Mouse (Mus musculus): ENCODE data around the gene Scarb2. TPM values are rescaled to one million over a fixed set of nuclear protein-coding genes. Genes with fewer than 3 reads are reported as not detected.
A peak's percentile ranks its signal among the peaks of the same experiment; 100 is the strongest.

Scarb2 gene
- total and polyA plus RNA-seq, 2 experiments = 28.5 to 112 TPM

GRCm38 (mm10) chr5:92490779-92491178 is 15.9 kb downstream of the Scarb2 start:
- no peak for TF ChIP-seq CTCF (IDR thresholded peaks at IDR 0.05; ENCODE audit: low read depth, low read length)
- TF ChIP-seq POLR2A (IDR thresholded peaks at IDR 0.05; ENCODE audit: extremely low read depth, insufficient read depth, low read length) = no peak
- peaks cover 45% of the 10 kb centered on the region for H3K4me1 ChIP-seq (ENCODE audit: control insufficient read depth, insufficient read depth, low read length)
- peak overlapping the region; percentile 6; the same call in 1 of the 2 replicates for H3K27ac ChIP-seq (replicated peaks; ENCODE audit: insufficient read depth, low read depth, low read length)

GRCm38 (mm10) chr5:92490304-92490703 is 16.3 kb downstream of the Scarb2 start:
- no peak overlapping the region for H3K4me3 ChIP-seq (ENCODE audit: insufficient read depth, low read depth, low read length)
- H3K27ac ChIP-seq (replicated peaks; ENCODE audit: insufficient read depth, low read depth, low read length) = peak overlapping the region; percentile 6; the same call in 1 of the 2 replicates
- TF ChIP-seq POLR2A (IDR thresholded peaks at IDR 0.05; ENCODE audit: extremely low read depth, insufficient read depth, low read length) (no peak), CTCF (IDR thresholded peaks at IDR 0.05; ENCODE audit: low read depth, low read length) (no peak)
- no peak overlapping the region for H3K9ac ChIP-seq (ENCODE audit: low read depth, low read length)
- peaks cover 33% of the 10 kb centered on the region for H3K79me2 ChIP-seq (ENCODE audit: control insufficient read depth, insufficient read depth, low read length)
- no peaks in the 10 kb centered on the region for H3K27me3 ChIP-seq (ENCODE audit: control insufficient read depth, insufficient read depth, low read length)
- H3K4me1 ChIP-seq (ENCODE audit: control insufficient read depth, insufficient read depth, low read length) = peaks cover 45% of the 10 kb centered on the region
- H3K36me3 ChIP-seq (ENCODE audit: control insufficient read depth, insufficient read depth, low read length) = peaks cover 12% of the 10 kb centered on the region
- WGBS = 81% methylated on average over 3 of the region's 3 CpGs
- no peak for DNase-seq (ENCODE audit: extremely low read depth, low read depth, low spot score)

More at GRCm38 (mm10) chr5:92490779-92491178, 15.9 kb downstream of the Scarb2 start:
- Histone ChIP-seq H3K36me3 (ENCODE audit: control insufficient read depth, insufficient read depth, low read length) (peaks cover 10% of the 10 kb centered on the region), H3K27me3 (ENCODE audit: control insufficient read depth, insufficient read depth, low read length) (no peaks in the 10 kb centered on the region), H3K4me3 (ENCODE audit: insufficient read depth, low read depth, low read length) (no peak overlapping the region), H3K79me2 (ENCODE audit: control insufficient read depth, insufficient read depth, low read length) (peaks cover 35% of the 10 kb centered on the region), H3K9ac (ENCODE audit: low read depth, low read length) (no peak overlapping the region)
- WGBS = 72% methylated on average over 4 of the region's 4 CpGs
- DNase-seq (ENCODE audit: extremely low read depth, low read depth, low spot score) = no peak

GRCm38 (mm10) chr5:92489503-92489902 is 17.1 kb downstream of the Scarb2 start:
- peak; percentile 67 for DNase-seq (ENCODE audit: extremely low read depth, low read depth, low spot score)
- TF ChIP-seq POLR2A (IDR thresholded peaks at IDR 0.05; ENCODE audit: extremely low read depth, insufficient read depth, low read length) = no peak

GRCm38 (mm10) chr5:92488961-92489360 is 17.7 kb downstream of the Scarb2 start:
- Histone ChIP-seq H3K79me2 (ENCODE audit: control insufficient read depth, insufficient read depth, low read length) (peaks cover 34% of the 10 kb centered on the region), H3K27ac (replicated peaks; ENCODE audit: insufficient read depth, low read depth, low read length) (peak overlapping the region; percentile 75), H3K4me1 (ENCODE audit: control insufficient read depth, insufficient read depth, low read length) (peaks cover 36% of the 10 kb centered on the region), H3K36me3 (ENCODE audit: control insufficient read depth, insufficient read depth, low read length) (peaks cover 19% of the 10 kb centered on the region), H3K4me3 (ENCODE audit: insufficient read depth, low read depth, low read length) (no peak overlapping the region), H3K9ac (ENCODE audit: low read depth, low read length) (peak overlapping the region; percentile 15; the same call in 1 of the 2 replicates), H3K27me3 (ENCODE audit: control insufficient read depth, insufficient read depth, low read length) (no peaks in the 10 kb centered on the region)
- 15% methylated on average over 7 of the region's 7 CpGs for WGBS
- no peak for TF ChIP-seq POLR2A (IDR thresholded peaks at IDR 0.05; ENCODE audit: extremely low read depth, insufficient read depth, low read length)
- peak; percentile 72 for TF ChIP-seq CTCF (IDR thresholded peaks at IDR 0.05; ENCODE audit: low read depth, low read length)
- DNase-seq (ENCODE audit: extremely low read depth, low read depth, low spot score) = peak; percentile 92

More at GRCm38 (mm10) chr5:92489503-92489902, 17.1 kb downstream of the Scarb2 start:
- Histone ChIP-seq H3K4me3 (ENCODE audit: insufficient read depth, low read depth, low read length) (no peak overlapping the region), H3K79me2 (ENCODE audit: control insufficient read depth, insufficient read depth, low read length) (peaks cover 32% of the 10 kb centered on the region), H3K4me1 (ENCODE audit: control insufficient read depth, insufficient read depth, low read length) (peaks cover 38% of the 10 kb centered on the region), H3K27ac (replicated peaks; ENCODE audit: insufficient read depth, low read depth, low read length) (peak overlapping the region; percentile 75), H3K36me3 (ENCODE audit: control insufficient read depth, insufficient read depth, low read length) (peaks cover 16% of the 10 kb centered on the region), H3K9ac (ENCODE audit: low read depth, low read length) (peak overlapping the region; percentile 15; the same call in 1 of the 2 replicates), H3K27me3 (ENCODE audit: control insufficient read depth, insufficient read depth, low read length) (no peaks in the 10 kb centered on the region)
- WGBS = 1% methylated on average over 4 of the region's 4 CpGs

- Histone ChIP-seq H3K9ac (ENCODE audit: low read depth, low read length) (peak overlapping the region; percentile 26; the same call in 1 of the 2 replicates), H3K27me3 (ENCODE audit: control insufficient read depth, insufficient read depth, low read length) (no peaks in the 10 kb centered on the region), H3K27ac (replicated peaks; ENCODE audit: insufficient read depth, low read depth, low read length) (peak overlapping the region; percentile 75), H3K4me3 (ENCODE audit: insufficient read depth, low read depth, low read length) (no peak overlapping the region), H3K36me3 (ENCODE audit: control insufficient read depth, insufficient read depth, low read length) (peaks cover 24% of the 10 kb centered on the region), H3K4me1 (ENCODE audit: control insufficient read depth, insufficient read depth, low read length) (peaks cover 34% of the 10 kb centered on the region), H3K79me2 (ENCODE audit: control insufficient read depth, insufficient read depth, low read length) (peaks cover 35% of the 10 kb centered on the region)
- DNase-seq (ENCODE audit: extremely low read depth, low read depth, low spot score) = peak; percentile 65
- TF ChIP-seq CTCF (IDR thresholded peaks at IDR 0.05; ENCODE audit: low read depth, low read length) (0 out of 2 replicates have a peak, but pooled peaks have one; percentile 3), POLR2A (IDR thresholded peaks at IDR 0.05; ENCODE audit: extremely low read depth, insufficient read depth, low read length) (no peak)
- WGBS = 44% methylated on average over 3 of the region's 3 CpGs
Measured at GRCm38 (mm10) chr5:92488408-92488807, 18.2 kb downstream of the Scarb2 start.

GRCm38 (mm10) chr5:92486758-92487157 is 19.9 kb downstream of the Scarb2 start:
- Histone ChIP-seq H3K4me1 (ENCODE audit: control insufficient read depth, insufficient read depth, low read length) (peaks cover 26% of the 10 kb centered on the region), H3K4me3 (ENCODE audit: insufficient read depth, low read depth, low read length) (no peak overlapping the region), H3K36me3 (ENCODE audit: control insufficient read depth, insufficient read depth, low read length) (peaks cover 39% of the 10 kb centered on the region), H3K9ac (ENCODE audit: low read depth, low read length) (no peak overlapping the region), H3K27ac (replicated peaks; ENCODE audit: insufficient read depth, low read depth, low read length) (peak overlapping the region; percentile 35), H3K27me3 (ENCODE audit: control insufficient read depth, insufficient read depth, low read length) (no peaks in the 10 kb centered on the region), H3K79me2 (ENCODE audit: control insufficient read depth, insufficient read depth, low read length) (peaks cover 42% of the 10 kb centered on the region)
- 26% methylated on average over 3 of the region's 3 CpGs for WGBS
- TF ChIP-seq CTCF (IDR thresholded peaks at IDR 0.05; ENCODE audit: low read depth, low read length) (no peak), POLR2A (IDR thresholded peaks at IDR 0.05; ENCODE audit: extremely low read depth, insufficient read depth, low read length) (no peak)
- DNase-seq (ENCODE audit: extremely low read depth, low read depth, low spot score) = peak; percentile 100
